Mouse (Mus musculus): ENCODE measurements around the gene Agbl2. TPM values are rescaled to one million over a fixed set of nuclear protein-coding genes. Genes with fewer than 3 reads are reported as not detected.
A peak's percentile ranks its signal among the peaks of the same experiment; 100 is the strongest.

The Agbl2 gene
- total and polyA plus RNA-seq, 2 experiments from 2014 or later = 0.26 to 0.51 TPM

DNA sequence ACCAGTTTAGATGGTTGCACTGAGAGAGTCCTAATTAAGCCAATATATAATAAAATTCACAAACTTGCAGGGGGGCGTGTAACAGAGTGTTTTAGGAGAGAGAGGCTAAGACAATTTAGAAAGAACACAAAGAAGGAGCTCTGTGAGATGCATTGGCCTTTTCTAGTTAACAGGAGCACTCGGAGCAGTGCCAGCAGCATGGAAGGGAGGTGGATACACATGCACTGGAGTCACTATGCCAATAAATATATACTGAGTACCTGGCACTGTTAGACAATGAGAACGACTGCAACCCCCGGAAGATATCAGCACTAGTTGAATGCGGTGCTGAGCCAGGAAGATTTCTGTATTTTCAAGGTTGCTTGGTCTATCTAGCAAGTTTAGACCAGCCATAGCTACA, 61.7 kb downstream of the Agbl2 start:
- 73% methylated on average over 5 of the region's 5 CpGs for WGBS
- H3K27ac ChIP-seq = no peak overlapping the region
- DNase-seq (ENCODE audit: low spot score) (no peak), ATAC-seq (no peak)
- H3K9ac ChIP-seq (replicated peaks; ENCODE audit: low read length) = no peak overlapping the region
- no peaks in the 10 kb centered on the region for H3K9me3 ChIP-seq (ENCODE audit: low read length)
- H3K4me1 ChIP-seq (ENCODE audit: insufficient read depth, low read length) = 0 out of 2 replicates have a peak, but pooled peaks cover 4% of the 10 kb centered on the region
- no peak for TF ChIP-seq CTCF (IDR thresholded peaks at IDR 0.05; ENCODE audit: low read depth)
- H3K4me3 ChIP-seq (ENCODE audit: low read length) = no peak overlapping the region
- H3K36me3 ChIP-seq (ENCODE audit: insufficient read depth, low read length) = no peaks in the 10 kb centered on the region
- no peaks in the 10 kb centered on the region for H3K27me3 ChIP-seq (ENCODE audit: insufficient read depth, low read length)
- H3K4me2 ChIP-seq (ENCODE audit: low read depth, low read length) = no peak overlapping the region

DNA sequence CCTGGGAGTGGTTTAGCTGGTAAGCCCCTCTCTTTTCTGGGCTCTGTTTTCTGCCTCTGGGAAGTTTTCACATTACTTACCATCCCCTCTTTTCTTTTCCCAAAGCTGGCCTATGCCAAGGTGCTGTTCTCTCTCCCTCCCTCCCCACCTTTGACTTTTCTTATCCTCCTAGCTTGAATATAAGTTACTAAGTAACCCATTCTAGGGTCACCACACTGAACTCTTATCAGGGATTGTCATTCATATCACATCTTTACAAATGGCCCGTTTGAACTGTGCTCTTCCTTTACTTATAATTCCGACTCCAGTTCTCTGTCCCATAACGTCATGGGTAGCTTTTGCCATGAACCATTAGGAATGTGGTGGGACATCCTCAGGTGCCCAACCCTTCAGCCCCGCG, 62.7 kb downstream of the Agbl2 start:
- no peak for ATAC-seq
- Histone ChIP-seq H3K4me1 (ENCODE audit: insufficient read depth, low read length) (0 out of 2 replicates have a peak, but pooled peaks cover 4% of the 10 kb centered on the region), H3K4me3 (ENCODE audit: low read length) (no peak overlapping the region), H3K4me2 (ENCODE audit: low read depth, low read length) (no peak overlapping the region), H3K36me3 (ENCODE audit: insufficient read depth, low read length) (peaks cover 2% of the 10 kb centered on the region; the same call in 1 of the 2 replicates), H3K27me3 (ENCODE audit: insufficient read depth, low read length) (no peaks in the 10 kb centered on the region), H3K27ac (no peak overlapping the region), H3K9ac (replicated peaks; ENCODE audit: low read length) (no peak overlapping the region), H3K9me3 (ENCODE audit: low read length) (no peaks in the 10 kb centered on the region)
- DNase-seq (ENCODE audit: low spot score) = no peak
- 83% methylated on average over 5 of the region's 5 CpGs for WGBS
- no peak for TF ChIP-seq CTCF (IDR thresholded peaks at IDR 0.05; ENCODE audit: low read depth)

DNA sequence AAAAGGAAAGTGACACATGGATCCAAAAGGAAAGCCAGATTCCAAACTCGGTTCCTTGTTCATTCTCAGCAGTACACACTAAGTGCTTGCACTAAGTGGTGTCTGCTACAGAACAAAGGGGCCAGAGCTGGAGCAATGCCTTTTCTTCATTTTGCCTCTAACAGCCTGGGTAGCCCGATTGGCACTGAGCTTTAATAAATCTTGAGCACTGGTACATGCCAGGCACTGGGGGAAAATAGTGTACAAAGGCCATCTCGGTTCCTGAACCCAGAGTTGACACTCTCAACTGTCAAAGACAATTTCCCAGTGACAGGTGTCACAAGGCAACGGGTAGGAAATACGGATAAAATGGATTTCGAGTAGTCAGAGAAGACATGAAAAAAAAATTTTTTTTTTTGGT, 63.6 kb downstream of the Agbl2 start:
- Histone ChIP-seq H3K4me2 (ENCODE audit: low read depth, low read length) (peak overlapping the region; percentile 60), H3K4me1 (ENCODE audit: insufficient read depth, low read length) (0 out of 2 replicates have a peak, but pooled peaks cover 4% of the 10 kb centered on the region), H3K27me3 (ENCODE audit: insufficient read depth, low read length) (no peaks in the 10 kb centered on the region), H3K4me3 (ENCODE audit: low read length) (peak overlapping the region; percentile 83), H3K9ac (replicated peaks; ENCODE audit: low read length) (peak overlapping the region; percentile 93), H3K36me3 (ENCODE audit: insufficient read depth, low read length) (peaks cover 9% of the 10 kb centered on the region; the same call in 1 of the 2 replicates), H3K9me3 (ENCODE audit: low read length) (no peaks in the 10 kb centered on the region), H3K27ac (peak overlapping the region; percentile 97)
- TF ChIP-seq CTCF (IDR thresholded peaks at IDR 0.05; ENCODE audit: low read depth) = no peak
- ATAC-seq (no peak), DNase-seq (ENCODE audit: low spot score) (peak; percentile 6)
- 43% methylated on average over 6 of the region's 6 CpGs for WGBS

DNA sequence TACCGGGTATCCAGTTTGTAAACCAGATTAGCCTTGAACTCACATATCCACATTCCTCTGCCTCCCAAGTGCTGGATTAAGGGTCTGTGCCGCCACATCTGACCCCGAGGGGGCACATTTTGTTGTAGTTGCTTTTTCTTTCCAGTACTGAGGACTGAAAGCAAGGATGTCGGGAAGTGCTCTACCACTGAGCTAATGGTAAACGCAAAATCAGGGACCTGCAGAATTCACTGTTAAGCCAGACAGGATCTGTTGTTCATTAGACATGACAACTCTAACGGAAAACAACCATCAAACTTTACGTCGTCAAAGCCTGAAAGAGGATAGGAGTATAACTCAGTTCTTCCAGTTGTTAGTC, 64.0 kb downstream of the Agbl2 start:
- H3K9ac ChIP-seq (replicated peaks; ENCODE audit: low read length) = peak overlapping the region; percentile 93
- peak overlapping the region; percentile 97 for H3K27ac ChIP-seq
- H3K4me3 ChIP-seq (ENCODE audit: low read length) = peak overlapping the region; percentile 83
- TF ChIP-seq CTCF (IDR thresholded peaks at IDR 0.05; ENCODE audit: low read depth) = no peak; the same call in 1 of the 2 replicates
- H3K27me3 ChIP-seq (ENCODE audit: insufficient read depth, low read length) = no peaks in the 10 kb centered on the region
- H3K9me3 ChIP-seq (ENCODE audit: low read length) = no peaks in the 10 kb centered on the region
- peak overlapping the region; percentile 60 for H3K4me2 ChIP-seq (ENCODE audit: low read depth, low read length)
- H3K4me1 ChIP-seq (ENCODE audit: insufficient read depth, low read length) = 0 out of 2 replicates have a peak, but pooled peaks cover 4% of the 10 kb centered on the region
- ATAC-seq (peak; percentile 70), DNase-seq (ENCODE audit: low spot score) (no peak)
- WGBS = 1% methylated on average over 8 of the region's 8 CpGs
- H3K36me3 ChIP-seq (ENCODE audit: insufficient read depth, low read length) = peaks cover 13% of the 10 kb centered on the region; the same call in 1 of the 2 replicates

DNA sequence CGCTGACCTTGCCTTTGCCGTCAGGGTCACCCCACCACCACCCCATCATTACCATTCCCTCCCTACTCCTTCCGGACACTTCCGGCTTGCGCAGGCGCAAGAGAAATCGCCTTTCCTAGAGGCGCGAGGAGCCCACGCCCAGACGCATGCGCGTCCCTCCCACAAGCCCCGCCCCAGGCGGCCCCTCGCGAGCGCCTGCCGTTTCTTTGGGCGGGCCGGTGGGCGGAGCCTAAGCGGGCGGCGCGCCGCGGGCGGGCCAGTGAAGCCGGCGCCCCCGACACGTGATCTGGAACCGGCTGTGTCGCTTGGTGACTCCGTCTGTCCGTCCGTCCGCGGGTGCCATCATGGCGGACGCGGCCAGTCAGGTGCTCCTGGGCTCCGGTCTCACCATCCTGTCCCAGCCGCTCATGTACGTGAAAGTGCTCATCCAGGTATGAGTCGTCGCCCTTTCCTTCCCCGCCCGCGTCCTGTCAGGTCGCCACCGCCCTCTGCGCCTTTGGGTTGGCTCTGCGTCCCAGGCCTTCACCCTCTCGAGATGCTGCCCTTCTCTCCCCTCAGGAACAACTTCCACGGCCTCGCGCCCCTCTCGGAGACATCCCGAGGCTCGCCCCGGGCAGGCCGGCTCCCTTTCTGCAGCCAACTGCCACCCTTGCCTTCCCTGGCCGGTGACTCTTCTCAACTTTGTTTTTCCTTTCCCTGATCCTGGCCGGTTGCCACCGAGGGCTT, 64.6 kb downstream of the Agbl2 start, which contains the start of gene Mtch2:
Mtch2 (plus strand) TSS at position 201 of the 726 bp plus-strand sequence.
- Histone ChIP-seq H3K9me3 (ENCODE audit: low read length) (no peaks in the 10 kb centered on the region), H3K27me3 (ENCODE audit: insufficient read depth, low read length) (no peaks in the 10 kb centered on the region), H3K4me2 (ENCODE audit: low read depth, low read length) (peak within 1 kb of the TSS; percentile 60), H3K27ac (peak within 1 kb of the TSS; percentile 97), H3K9ac (replicated peaks; ENCODE audit: low read length) (peak within 1 kb of the TSS; percentile 93), H3K4me1 (ENCODE audit: insufficient read depth, low read length) (0 out of 2 replicates have a peak, but pooled peaks cover 4% of the 10 kb centered on the region), H3K4me3 (ENCODE audit: low read length) (peak within 1 kb of the TSS; percentile 83), H3K36me3 (ENCODE audit: insufficient read depth, low read length) (peaks cover 14% of the 10 kb centered on the region; the same call in 1 of the 2 replicates)
- ATAC-seq (peak; percentile 97), DNase-seq (ENCODE audit: low spot score) (peak; percentile 99)
- no peak for TF ChIP-seq CTCF (IDR thresholded peaks at IDR 0.05; ENCODE audit: low read depth)
- under 1% methylated on average over 60 of the region's 67 CpGs for WGBS

DNA sequence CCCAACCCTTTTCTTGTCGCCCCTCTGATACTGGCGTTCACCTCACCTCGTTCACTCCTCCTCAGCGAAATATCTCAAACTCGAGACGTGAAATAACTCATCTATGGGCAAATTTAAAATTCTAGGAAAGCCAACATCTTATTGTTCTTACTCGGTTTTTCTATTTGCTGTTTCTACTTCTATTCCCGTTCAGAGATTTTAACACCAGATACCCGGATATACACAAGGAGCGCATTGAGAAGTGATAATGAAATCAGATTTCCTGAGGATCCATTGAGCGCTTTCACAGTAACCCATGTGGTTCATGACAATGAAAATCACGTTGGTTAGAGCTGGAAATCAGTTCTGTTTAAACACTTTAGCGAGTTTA, 65.1 kb downstream of the Agbl2 start:
- DNase-seq (ENCODE audit: low spot score) (peak; percentile 47), ATAC-seq (no peak)
- WGBS = under 1% methylated on average over 13 of the region's 13 CpGs

More for the DNA sequence above, 65.1 kb downstream of the Agbl2 start:
- no peak for TF ChIP-seq CTCF (IDR thresholded peaks at IDR 0.05; ENCODE audit: low read depth)
- peak overlapping the region; percentile 83 for H3K4me3 ChIP-seq (ENCODE audit: low read length)
- H3K4me1 ChIP-seq (ENCODE audit: insufficient read depth, low read length) = 0 out of 2 replicates have a peak, but pooled peaks cover 4% of the 10 kb centered on the region
- peaks cover 14% of the 10 kb centered on the region; the same call in 1 of the 2 replicates for H3K36me3 ChIP-seq (ENCODE audit: insufficient read depth, low read length)
- no peaks in the 10 kb centered on the region for H3K27me3 ChIP-seq (ENCODE audit: insufficient read depth, low read length)
- peak overlapping the region; percentile 93 for H3K9ac ChIP-seq (replicated peaks; ENCODE audit: low read length)
- H3K27ac ChIP-seq = peak overlapping the region; percentile 97
- H3K9me3 ChIP-seq (ENCODE audit: low read length) = no peaks in the 10 kb centered on the region
- peak overlapping the region; percentile 60 for H3K4me2 ChIP-seq (ENCODE audit: low read depth, low read length)

Measured in hindbrain, postnatal 0 days (tissue).